Mouse (Mus musculus) spleen, postnatal 14 days (tissue): ENCODE results near the gene Eif5a2.

Experiments used
- DNase-seq, 2 experiments: peaks; one replicate each; pipeline ENCODE4 v3.0.0; 2021 to 2022; ENCODE audit warnings: low spot score in 2 of 2

Eif5a2 gene

DNA sequence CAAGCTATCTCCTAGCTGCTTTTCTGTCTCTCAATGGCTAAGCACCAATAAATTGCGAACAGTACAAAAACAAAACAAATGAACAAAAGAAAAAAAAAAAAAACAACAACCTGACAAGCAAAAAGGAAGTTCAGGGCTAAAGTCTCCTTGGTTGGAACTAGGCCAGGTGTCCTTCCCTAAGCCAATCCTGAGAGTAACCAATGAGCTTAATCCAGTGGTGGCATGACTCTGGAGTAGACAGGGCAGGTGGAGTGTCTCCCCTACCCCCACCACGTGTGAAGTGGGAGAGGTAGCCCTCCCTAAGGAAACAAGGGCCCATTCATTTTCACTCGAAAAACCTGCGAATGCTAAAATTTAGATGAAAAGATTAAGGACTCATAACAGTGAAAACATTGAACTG lies 30.4 kb downstream of the Eif5a2 start:
- DNase-seq, result no peak

DNA sequence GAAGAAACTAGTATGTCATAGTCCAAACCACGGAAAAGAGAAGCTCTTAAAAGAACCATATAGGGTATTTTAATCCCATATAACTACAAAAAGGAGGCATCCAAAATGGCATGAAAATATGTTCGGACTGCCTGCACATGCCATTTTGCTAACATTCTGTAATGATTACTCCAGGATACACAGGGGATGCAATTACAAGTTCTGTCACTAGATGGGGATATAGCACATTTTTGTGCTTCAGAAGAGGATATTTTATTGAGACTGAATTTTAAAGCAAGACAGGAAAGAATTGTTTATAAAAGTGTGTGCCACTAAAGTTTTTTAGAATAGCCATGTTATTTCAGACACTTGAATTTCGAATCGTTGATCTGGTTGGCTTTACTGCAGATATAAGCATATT lies 33.3 kb downstream of the Eif5a2 start:
- DNase-seq, result no peak

DNA sequence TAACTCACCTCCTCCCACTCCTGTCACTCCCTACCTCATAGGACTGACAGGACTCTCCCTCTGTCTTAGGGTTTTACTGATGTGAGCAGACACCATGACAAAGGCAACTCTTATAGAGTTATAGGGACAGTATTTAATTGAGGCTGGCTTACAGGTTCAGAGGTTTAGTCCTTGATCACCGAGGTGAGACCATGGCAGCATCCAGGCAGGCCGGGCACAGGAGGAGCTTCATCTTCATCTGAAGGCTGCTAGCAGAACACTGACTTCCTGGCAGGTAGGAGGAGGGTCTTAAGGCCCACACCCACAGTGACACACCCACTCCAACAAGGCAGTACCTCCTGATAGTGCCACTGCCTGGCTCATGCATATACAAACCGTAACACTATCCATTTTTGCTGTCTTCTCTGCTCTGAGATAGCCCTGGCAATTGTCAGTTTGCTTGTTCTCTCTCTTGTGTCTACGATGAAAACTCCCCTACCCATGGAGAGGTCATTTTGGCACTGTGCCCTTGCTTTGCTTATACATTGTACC lies 35.0 kb downstream of the Eif5a2 start:
- DNase-seq, result no peak

DNA sequence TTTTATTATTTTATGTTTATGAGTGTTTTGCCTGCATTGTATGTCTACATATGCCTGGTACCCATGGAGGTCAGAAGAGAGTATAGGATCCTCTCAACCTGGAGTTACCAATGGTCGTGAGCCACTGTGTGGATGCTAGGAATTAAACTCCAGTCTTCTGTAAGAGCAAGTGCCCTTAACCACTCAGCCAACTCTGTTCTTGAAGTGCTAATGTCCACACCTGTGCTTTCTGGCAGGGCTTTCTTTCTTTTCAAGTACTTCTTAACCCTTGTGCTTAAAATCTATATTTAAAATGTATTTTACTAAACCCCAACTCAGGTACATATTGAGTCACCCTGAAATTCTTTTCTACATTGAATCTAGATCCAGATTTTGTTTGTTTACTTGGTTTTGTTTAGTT lies 45.2 kb downstream of the Eif5a2 start:
- DNase-seq, result no peak

DNA sequence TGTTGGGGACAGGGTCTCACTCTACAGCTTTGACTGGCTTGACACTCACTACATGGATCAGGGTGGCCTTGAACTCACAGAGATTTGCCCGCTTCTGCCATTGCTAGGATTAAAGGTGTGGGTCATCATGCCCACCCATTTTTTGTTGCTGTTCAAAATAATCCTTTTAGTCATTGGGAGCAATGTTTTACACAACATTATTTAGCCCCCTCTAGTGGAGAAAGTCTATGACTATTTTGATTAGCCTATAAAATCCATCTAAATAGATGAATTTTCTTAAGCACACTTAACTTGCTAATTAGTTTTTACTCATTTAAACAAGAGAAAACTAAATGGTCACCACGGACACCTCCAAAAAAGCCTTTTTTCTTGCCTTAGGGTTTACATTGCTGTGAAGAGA lies 46.5 kb downstream of the Eif5a2 start:
- no peak for DNase-seq

DNA sequence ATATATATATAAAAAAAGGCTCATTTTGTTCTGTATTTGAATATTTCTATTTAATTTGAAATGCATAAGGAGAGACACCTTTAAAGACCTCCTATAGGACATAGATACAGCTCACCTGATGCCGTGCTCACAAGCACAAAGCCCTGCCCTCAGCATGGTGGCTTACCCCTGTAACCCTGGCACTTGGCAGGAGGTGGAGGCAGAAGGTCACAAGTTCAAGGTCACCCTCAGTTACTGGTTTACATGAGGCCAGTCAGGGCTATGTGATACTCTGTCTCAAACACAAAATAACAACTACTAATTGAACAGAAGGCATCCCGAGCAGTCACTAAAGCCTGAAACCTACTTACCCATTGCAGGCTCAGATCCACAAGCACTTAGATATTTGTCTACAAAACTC lies 48.4 kb downstream of the Eif5a2 start:
- no peak for DNase-seq

DNA sequence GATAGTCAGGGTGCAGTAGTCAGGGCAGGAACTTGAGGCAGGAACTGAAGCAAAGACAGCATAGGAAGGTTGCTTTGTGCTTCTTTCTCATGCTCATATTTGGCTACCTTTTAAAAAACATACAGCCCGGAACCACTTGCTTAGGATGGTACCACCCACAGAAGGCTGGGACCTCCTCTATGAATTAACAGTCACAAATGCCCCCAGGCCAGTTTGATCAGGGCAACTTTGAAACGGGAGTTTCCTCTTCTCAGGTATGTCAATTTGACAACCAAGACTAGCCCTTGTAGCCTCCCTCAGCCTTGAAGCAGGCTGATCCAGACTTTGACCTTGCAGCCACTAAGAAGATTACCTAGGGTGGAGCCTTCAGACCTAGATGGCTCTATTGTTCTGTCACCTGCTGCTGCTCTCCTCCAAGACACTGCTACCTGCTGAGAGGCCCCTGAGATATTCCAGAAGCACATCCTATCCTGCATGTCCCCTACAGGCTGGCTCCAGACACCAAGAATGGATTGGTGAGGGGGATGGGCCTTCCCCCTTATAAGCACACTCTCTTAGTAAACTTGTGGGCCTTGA lies 55.8 kb downstream of the Eif5a2 start:
- no peak for DNase-seq

DNA sequence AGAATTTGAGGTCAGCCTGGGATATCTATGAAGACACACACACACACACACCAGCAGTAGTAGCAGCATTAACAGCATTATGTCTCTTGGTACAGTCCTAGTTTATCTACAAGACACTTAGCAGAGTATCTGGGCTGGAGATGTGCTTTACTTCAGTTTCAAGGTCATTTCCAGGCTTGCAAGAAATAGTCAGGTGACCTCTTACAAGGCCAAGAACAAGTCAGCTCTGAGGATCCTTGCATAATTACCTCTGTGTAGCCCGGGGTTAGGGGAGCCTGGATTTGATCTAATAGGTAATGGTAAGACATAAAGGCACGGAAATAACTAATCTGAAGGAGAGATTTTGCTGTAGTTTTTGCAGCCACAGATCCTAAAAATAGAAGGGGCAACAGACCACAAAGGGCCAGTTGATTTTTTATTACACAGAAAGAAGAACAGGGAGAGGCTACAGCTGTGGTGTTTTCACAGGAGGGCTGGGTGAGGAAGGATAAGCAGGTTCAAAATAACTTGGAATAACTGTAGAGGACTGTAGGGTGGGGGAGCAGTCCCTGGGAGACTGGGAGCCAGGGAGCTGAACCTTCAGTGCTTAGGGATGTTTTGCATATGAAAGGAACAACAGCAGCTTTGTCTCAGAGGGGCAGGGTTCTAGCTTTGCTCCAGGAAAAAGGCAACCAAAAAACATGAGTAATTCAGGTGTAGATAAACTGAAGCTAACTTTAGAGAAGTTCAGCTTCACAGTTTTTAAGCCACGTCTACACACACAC lies 61.0 kb downstream of the Eif5a2 start:
- no peak for DNase-seq

DNA sequence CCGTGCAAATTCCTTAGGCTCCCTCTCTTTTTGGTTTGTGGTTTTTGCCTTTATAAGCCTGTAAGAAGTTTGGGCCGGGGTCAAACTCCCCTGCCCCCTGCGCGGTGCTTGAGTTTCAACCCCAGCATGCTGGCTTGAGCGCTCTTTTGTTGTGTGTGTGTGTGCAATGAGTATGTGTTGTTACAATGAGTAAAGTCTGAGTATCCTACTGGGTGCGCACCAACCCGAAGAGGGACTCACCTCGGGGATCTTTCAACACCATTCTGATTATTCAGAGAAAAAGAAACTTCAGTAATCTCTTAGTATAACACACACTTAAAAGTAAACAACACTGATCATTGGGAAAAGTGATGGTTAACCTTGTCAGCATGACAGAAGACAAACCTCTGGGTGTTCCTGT lies 62.2 kb downstream of the Eif5a2 start:
- no peak for DNase-seq

DNA sequence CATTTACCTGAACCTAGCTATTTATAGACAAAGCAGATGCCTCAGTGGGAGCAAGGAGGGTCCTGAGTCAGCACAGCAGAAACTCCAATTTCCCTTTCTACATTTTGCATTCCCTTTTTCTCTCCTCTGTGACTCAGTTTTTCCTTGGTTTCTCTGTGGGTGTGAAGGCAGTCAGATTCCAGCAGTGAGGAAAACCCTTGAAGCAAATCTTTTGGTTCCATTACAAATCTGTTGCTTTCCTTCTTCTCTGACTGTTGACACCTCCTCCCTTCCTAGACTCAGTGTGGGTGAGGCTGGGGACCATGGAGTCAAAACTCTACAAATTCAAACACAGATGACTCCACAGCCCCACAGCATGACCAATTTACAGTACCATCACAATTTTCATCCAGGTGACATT lies 66.0 kb downstream of the Eif5a2 start:
- DNase-seq, result no peak
